Mouse (Mus musculus) spleen, postnatal 36 days (tissue): Measurements from ENCODE around the gene Zfp28.
"Not testable (repeated sequence)": the region's sequence is repeated elsewhere in the genome, so short reads cannot be mapped to it uniquely, and the experiment has no call there.

Experiments used
- DNase-seq, 2 experiments: peaks; one replicate each; pipeline ENCODE4 v3.0.0; 2022; ENCODE audit warnings: low spot score in 2 of 2, mixed read lengths in 1 of 2

Zfp28 gene

DNA sequence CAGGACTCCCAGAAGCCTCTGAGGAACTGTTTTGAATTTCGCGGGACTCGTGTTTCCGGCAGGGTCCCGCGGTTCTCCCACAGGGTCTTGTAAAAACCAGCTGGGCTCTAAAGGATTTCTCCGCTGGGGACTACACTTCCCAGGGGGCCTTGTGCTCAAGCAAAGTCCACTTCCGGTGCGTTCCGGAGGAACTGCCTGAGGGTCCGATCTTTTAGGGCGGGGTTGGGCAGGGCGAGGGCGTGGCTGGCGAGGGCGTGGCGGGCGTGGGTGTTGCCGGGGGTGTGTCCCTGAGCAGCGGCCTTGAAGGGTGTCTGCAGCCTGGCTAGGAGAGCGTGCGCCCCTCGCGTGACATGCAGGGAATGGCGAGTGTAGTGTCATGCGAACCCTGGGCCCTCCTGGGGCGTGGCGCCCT, at the start of gene Zfp28:
Gene Zfp28 (plus strand): TSS at position 252 of the 412 bp plus-strand sequence.
- peak; percentile 91 to 92 for DNase-seq

GRCm38 (mm10) chr7:6339865-6340264, 43.2 kb upstream of the Zfp28 start:
- no peak for DNase-seq

- peak; percentile 14 to 27 for DNase-seq
Observed at GRCm38 (mm10) chr7:6343501-6344071, 39.5 kb upstream of the Zfp28 start, which contains the start of gene Gm3854. TSS of gene Gm3854 (plus strand) at chr7:6343759.

GRCm38 (mm10) chr7:6344124-6344523, 39.0 kb upstream of the Zfp28 start:
- DNase-seq = no peak

DNA sequence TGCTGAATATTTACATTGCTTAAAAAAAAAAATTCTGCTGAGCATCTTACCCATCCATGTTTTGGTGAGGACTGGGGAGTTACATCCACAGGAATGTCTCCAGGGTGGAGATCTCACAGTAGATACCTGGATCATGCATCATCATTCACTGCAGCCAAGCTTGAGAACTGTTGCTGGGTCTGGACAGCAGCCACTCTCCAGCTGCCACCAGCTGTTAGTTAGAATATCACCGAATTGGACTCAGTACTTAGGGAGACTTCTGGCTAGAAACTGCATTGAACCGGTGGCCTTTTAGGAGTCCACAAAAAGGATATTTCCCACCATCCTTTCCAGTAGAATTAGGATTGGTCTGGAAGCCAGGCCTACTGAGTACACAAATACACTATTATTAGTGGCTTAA, 25.0 kb upstream of the Zfp28 start:
- DNase-seq = no peak

DNA sequence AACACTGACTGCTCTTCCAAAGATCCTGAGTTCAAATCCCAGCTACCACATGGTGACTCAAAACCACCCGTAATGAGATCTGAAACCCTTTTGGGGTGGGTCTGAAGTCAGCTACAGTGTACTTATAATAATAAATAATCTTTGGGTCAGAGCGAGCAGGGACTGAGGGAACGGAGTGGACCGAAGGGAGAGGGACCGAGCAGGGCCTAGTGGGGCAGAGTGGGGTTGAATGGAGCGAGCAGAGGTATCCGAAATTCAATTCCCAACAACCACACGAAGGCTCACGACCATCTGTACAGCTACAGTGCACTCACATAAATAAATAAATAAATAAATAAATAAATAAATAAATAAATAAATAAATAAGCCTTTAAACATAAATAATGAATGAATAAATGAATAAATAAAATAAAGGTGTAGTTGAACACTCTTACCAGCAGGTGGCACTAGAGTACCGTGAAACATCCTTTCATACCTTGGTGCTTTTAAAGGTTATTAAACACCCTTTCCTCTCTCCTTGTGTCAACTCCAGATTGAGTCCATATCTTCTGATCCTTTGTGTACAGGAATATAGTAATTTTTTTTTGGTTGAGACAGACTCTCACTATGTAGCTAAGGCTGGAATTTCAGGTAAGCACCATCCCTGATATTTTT, 24.0 kb upstream of the Zfp28 start:
- peak in 1 of 2 experiments; percentile 41 for DNase-seq

DNA sequence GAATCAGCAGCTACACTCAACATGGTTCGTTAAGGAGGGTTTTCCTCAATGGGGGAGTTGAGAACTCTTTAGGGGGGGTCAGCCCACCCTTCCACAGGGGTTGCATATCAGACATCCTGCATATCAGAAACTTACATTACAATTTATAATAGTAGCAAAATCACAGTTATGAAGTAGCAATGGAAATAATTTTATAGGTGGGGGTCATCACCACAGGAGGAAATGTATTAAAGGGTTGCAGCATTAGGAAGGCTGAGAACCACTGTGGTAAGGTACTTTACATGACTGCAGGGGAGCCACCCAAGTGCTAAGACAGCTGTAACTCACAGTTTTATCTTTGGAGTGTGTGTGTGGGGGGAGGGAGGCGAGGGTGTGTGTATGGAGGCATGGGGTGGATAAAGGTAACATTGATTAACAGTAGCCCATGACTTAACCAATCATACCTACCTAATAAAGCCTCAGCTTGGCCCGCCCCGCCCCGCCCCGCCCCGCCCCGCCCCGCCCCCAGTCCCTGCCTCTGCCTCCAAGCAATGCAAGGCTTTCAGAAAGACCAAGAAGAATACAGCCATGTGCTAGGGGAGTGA, 22.5 kb upstream of the Zfp28 start:
- no peak for DNase-seq

DNA sequence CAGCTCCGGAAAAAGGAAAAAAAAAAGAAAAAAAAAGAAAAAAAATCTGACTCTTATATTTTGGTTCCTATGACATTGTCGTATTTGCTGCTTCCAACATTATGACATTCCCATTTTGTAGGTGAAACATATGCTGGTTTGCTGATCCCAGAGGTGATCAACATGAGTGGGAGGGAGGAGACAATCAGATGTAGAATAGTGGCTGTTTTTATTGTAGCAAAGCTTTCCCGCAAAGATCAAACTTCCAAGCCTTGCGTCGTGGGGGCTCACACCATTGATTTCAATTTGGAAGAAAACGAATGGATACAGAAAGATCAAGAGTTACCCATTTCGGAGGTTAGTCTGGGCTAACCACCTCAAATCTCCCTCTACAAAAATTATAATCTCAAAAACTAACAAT, 21.3 kb upstream of the Zfp28 start:
- DNase-seq = no peak

DNA sequence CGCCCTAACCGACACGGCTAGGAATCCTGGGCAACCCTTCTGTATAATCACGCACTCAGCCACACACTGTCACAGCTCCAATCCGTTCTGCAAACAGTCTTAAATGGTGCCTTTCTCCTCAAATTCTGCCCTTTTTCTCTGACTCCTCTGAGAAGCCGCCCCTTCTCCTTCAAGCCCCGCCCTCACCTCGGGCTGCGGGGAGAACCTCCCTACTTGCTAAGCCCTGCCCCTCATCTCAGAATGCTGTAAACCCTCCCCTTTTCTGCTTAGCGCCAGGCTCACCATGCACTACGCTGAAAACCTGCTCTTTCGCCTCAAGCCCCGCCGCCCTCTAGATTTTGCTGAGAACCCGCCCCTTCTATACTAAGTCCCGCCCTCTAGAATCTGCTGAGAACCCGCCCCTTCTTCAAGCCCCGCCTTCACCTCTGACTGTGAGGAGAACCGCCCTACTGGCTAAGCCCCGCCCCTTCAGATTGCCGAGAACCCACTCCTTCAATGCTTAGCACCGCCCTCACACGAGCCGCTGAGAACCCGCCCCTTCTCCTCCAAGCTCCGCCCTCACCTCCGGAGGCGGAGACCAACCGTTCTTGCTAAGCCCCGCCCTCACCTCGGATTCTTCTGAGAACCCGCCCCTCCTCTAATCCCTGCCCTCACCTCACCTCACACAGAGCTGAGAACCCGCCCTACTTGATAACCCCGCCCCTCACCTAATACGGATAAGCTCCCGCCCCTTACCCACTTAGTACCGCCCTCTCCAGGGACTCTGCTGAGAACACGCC, 20.6 kb upstream of the Zfp28 start:
- peak; percentile 97 to 98 for DNase-seq

DNA sequence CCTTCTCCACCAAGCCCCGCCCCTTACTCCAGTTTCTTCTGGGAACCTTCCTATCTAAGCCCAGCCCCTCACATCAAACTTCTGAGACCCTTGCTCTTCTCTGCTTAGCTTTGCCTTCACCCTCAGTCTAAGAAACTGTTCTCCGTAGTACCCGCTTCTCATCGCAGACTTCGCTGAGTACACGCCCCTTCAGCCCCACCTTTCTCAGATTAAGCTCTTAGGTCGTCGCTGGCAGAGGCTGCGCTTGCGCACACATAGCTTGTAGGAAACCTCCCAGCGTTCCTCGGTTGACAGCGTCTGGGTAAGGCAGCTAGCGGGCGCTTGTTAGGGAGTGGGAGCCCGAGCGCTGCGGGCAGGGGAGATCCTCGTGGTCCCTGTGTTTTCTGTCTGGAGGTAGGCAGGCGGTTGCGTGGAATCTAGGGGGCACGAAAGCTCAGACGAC, 20.0 kb upstream of the Zfp28 start, which contains the start of gene Zfp78:
Gene Zfp78 (plus strand): TSS at position 234 of the 442 bp plus-strand sequence.
- DNase-seq = peak; percentile 83 to 86

DNA sequence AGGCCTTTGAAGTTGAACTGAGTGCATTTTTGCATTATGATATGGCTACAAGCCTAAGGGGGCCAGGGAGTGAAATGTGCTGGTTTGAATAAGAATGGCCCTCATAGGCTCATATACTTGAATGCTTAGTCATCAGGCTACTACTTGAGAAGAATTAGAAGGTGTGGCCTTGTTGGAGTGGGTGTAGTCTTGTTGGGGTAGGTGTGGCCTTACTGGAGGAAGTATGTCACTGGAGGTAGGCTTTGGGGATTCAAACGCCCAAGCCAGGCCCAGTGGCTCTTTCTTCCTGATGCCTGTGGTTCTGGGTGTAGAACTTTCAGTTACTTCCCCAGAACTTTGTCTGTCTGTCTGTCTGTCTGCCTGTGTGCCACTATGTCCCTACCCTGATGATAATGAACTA, 18.3 kb upstream of the Zfp28 start:
- no peak for DNase-seq

DNA sequence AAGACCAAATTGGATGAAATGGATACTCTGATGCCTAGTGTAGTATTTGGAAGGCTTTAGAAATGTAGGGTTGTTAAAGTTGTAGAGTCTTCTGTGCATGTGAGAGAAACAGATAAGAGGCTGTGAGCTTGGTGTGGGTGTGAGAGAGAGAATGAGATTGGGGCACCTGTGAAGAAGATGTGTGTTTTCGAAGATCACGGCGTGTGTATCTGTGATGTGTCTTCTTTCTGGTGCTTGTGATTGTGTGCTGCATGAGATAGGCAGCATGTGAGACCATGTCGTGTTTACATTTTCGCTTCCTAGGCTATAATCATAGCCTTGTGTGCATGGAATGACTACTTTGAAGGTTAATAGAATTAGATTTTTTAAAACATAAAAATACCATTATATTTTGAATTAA, 15.9 kb upstream of the Zfp28 start:
- no peak for DNase-seq

DNA sequence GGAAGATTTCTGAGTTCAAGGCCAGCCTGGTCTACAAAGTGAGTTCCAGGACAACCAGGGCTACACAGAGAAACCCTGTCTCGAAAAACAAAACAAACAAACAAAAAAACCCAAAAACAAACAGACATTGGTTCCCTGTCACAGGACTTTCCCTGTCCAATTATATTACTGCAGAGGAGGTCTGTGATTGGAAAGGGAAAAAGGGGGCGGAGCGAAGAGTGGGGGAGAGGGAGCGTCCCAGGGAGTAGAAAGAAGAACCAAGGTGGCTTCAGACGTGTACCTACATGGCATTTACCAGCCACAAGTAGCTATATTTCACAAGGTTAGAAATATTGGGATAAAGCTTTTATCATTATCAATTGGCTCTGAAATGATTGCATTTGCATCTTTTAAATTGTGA, 14.9 kb upstream of the Zfp28 start:
- DNase-seq = not testable (repeated sequence)

- no peak for DNase-seq
Observed at GRCm38 (mm10) chr7:6369460-6369859, 13.6 kb upstream of the Zfp28 start.

GRCm38 (mm10) chr7:6372993-6373392, 10.1 kb upstream of the Zfp28 start:
- no peak for DNase-seq

DNA sequence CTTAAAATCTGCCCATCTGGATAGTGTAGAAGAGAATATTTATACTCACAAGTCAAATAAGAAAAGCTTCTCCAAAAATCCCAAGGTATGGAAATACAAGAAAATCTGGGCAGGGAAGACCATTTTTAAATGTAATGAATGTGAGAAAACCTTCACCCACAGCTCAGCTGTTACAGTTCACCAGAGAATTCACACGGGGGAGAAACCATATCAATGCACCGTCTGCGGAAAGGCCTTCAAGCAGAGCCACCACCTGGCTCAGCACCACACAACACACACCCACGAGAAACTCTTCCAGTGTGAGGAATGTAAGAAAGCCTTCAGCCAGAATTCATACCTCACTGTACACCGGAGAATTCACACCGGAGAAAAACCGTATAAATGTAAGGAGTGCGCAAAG, 4.7 kb upstream of the Zfp28 start:
- DNase-seq = no peak

DNA sequence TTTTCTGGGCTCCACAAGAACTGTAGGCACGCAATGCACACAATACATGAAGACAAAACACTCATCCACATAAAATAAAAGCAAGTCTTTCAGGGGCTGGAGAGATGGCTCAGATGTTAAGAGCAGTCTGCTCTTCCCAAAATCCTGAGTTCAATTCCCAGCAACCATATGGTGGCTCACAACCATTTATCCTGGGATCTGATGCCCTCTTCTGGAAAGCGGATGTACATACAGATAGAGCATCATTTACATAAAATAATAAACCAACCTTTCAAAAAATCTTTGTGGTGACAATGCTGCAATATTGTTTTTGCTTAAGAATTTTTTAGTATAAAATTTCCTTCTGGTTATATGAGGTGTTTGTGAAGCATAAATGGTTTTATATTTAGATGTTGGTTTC, 1.7 kb upstream of the Zfp28 start:
- no peak for DNase-seq

- DNase-seq = no peak
Observed at GRCm38 (mm10) chr7:6384011-6384410, 916 bp downstream of the Zfp28 start.

DNA sequence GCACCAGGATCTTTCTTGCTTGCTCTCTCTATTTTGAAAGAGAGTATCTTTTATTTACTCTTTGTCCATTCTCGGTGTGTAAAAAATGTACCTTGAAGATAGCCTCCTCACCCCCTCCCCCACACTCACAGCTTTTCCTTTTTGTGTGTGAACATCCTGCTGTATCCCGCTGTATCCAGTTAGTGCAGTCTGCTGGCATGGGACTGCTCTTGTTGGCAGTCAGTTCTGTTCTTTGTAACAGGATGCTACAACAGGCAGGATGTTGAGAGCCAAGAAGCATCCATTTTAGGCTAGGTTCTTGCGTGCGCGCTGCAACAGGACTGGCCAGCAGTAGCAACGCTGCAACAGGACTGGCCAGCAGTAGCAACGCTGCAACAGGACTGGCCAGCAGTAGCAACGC, 3.9 kb downstream of the Zfp28 start:
- DNase-seq = no peak

DNA sequence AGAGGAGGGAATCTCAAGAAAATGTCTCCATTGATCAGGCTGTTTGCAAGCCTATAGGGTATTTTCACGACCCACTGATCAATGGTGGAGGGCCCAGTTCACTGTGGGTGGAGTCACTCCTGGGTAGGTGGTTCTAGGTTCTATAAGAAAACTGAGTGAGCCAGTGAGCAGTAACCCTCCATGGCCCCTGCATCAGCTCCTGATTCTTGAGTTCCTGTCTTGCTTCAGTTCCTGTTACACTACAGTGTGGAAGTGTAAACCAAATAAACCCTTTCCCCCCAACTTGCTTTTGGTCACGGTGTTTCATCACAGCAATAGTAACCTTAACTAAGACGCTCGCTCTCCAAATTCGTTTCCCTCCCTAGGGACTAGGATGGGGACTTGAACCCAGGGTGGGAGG, 5.9 kb downstream of the Zfp28 start:
- DNase-seq = no peak

- no peak for DNase-seq
Observed at GRCm38 (mm10) chr7:6389449-6389848, 6.4 kb downstream of the Zfp28 start.
